Mouse (Mus musculus): Measurements from ENCODE around the gene Sprn. TPM values are rescaled to one million over a fixed set of nuclear protein-coding genes. Genes with fewer than 3 reads are reported as not detected.
A peak's percentile ranks its signal among the peaks of the same experiment; 100 is the strongest.

Sprn gene
- total RNA-seq (2021), result under 1 TPM; 0.13 to 0.50 TPM
- long read RNA-seq, experiment 1, result 0 reads
- long read RNA-seq, experiment 2, result 0 reads

GRCm38 (mm10) chr7:140154218-140154927 is at the start of gene Sprn:
Gene Sprn (minus strand): TSS chr7:140154877.
- Histone ChIP-seq H3K4me3 (peak within 1 kb of the TSS; percentile 53), H3K27ac (no peak within 1 kb of the TSS)
- DNase-seq, result no peak
- intact Hi-C loops (cut with DNase I), result no loop called here
- TF ChIP-seq CTCF (IDR thresholded peaks at IDR 0.05), result no peak

- Histone ChIP-seq H3K4me3 (no peak overlapping the region), H3K27ac (no peak overlapping the region)
- no peak for DNase-seq
- TF ChIP-seq CTCF (IDR thresholded peaks at IDR 0.05), result no peak
- intact Hi-C loops (cut with DNase I), result no loop called here
Measured at GRCm38 (mm10) chr7:140201090-140201489, 46.4 kb upstream of the Sprn start.

- intact Hi-C loops (cut with DNase I), result no loop called here
- no peak for DNase-seq
- Histone ChIP-seq H3K27ac (no peak overlapping the region), H3K4me3 (no peak overlapping the region)
- no peak for TF ChIP-seq CTCF (IDR thresholded peaks at IDR 0.05)
Measured at GRCm38 (mm10) chr7:140196002-140196401, 41.3 kb upstream of the Sprn start.

GRCm38 (mm10) chr7:140194031-140194430 is 39.4 kb upstream of the Sprn start:
- no peak for DNase-seq
- no peak overlapping the region for H3K27ac ChIP-seq
- intact Hi-C loops (cut with DNase I), result no loop called here
- H3K4me3 ChIP-seq, result no peak overlapping the region
- no peak for TF ChIP-seq CTCF (IDR thresholded peaks at IDR 0.05)

- Histone ChIP-seq H3K4me3 (no peak overlapping the region), H3K27ac (no peak overlapping the region)
- intact Hi-C loops (cut with DNase I), result no loop called here
- no peak for TF ChIP-seq CTCF (IDR thresholded peaks at IDR 0.05)
- no peak for DNase-seq
Measured at GRCm38 (mm10) chr7:140192851-140193250, 38.2 kb upstream of the Sprn start.

- DNase-seq, result no peak
- Histone ChIP-seq H3K27ac (no peak overlapping the region), H3K4me3 (no peak overlapping the region)
- TF ChIP-seq CTCF (IDR thresholded peaks at IDR 0.05), result no peak
- intact Hi-C loops (cut with DNase I), result no loop called here
Measured at GRCm38 (mm10) chr7:140192445-140192844, 37.8 kb upstream of the Sprn start.

GRCm38 (mm10) chr7:140190435-140190834 is 35.8 kb upstream of the Sprn start:
- Histone ChIP-seq H3K27ac (no peak overlapping the region), H3K4me3 (no peak overlapping the region)
- no peak for DNase-seq
- no peak for TF ChIP-seq CTCF (IDR thresholded peaks at IDR 0.05)
- intact Hi-C loops (cut with DNase I), result no loop called here

- no peak overlapping the region for H3K4me3 ChIP-seq
- no peak for DNase-seq
- intact Hi-C loops (cut with DNase I), result no loop called here
- no peak overlapping the region for H3K27ac ChIP-seq
- TF ChIP-seq CTCF (IDR thresholded peaks at IDR 0.05), result peak; percentile 45; the same call in 1 of the 2 replicates
Measured at GRCm38 (mm10) chr7:140188391-140189328, 34.0 kb upstream of the Sprn start.

GRCm38 (mm10) chr7:140187721-140188390 is 33.2 kb upstream of the Sprn start:
- no peak for DNase-seq
- Histone ChIP-seq H3K27ac (no peak overlapping the region), H3K4me3 (no peak overlapping the region)
- no peak for TF ChIP-seq CTCF (IDR thresholded peaks at IDR 0.05)
- intact Hi-C loops (cut with DNase I), result no loop called here

GRCm38 (mm10) chr7:140186646-140187620 is 32.3 kb upstream of the Sprn start:
- Histone ChIP-seq H3K4me3 (no peak overlapping the region), H3K27ac (no peak overlapping the region)
- TF ChIP-seq CTCF (IDR thresholded peaks at IDR 0.05), result no peak
- intact Hi-C loops (cut with DNase I), result no loop called here
- DNase-seq, result no peak

GRCm38 (mm10) chr7:140184206-140184605 is 29.5 kb upstream of the Sprn start:
- DNase-seq, result no peak
- no peak for TF ChIP-seq CTCF (IDR thresholded peaks at IDR 0.05)
- Histone ChIP-seq H3K4me3 (no peak overlapping the region), H3K27ac (no peak overlapping the region)
- intact Hi-C loops (cut with DNase I), result no loop called here

- no peak for DNase-seq
- intact Hi-C loops (cut with DNase I), result no loop called here
- no peak overlapping the region for H3K27ac ChIP-seq
- no peak overlapping the region for H3K4me3 ChIP-seq
- no peak for TF ChIP-seq CTCF (IDR thresholded peaks at IDR 0.05)
Measured at GRCm38 (mm10) chr7:140180692-140181091, 26.0 kb upstream of the Sprn start.

Measured in gastrocnemius, adult 2 months (tissue).